Mouse (Mus musculus) kidney, postnatal 0 days (tissue): Measurements from ENCODE around the gene Ip6k3. TPM values are rescaled to one million over a fixed set of nuclear protein-coding genes. Genes with fewer than 3 reads are reported as not detected.

ENCODE experiments used
- ATAC-seq: fragments of 200-750 bp; cut with Nextera tagmentation; replicated peaks from 2 replicates; pipeline ENCODE4 v1.8.0; 2017; ENCODE audit warnings: low read depth, moderate number of reproducible peaks, moderate TSS enrichment, moderate library complexity; ENCODE audit not compliant: low FRiP score
- DNase-seq: peaks from one replicate; pipeline ENCODE4 v3.0.0-alpha.2; 2016; ENCODE audit warnings: low spot score
- H3K27ac ChIP-seq: fragments of 300-500 bp; sonication (generic); 2 replicates; pipeline ENCODE4 v1.5.1; 2014; ENCODE audit warnings: mild to moderate bottlenecking
- H3K27me3 ChIP-seq: fragments of 300-500 bp; sonication (generic); 2 replicates; pipeline ENCODE4 v1.6.1; 2014; ENCODE audit warnings: low read length, mixed read lengths; ENCODE audit not compliant: insufficient read depth
- H3K36me3 ChIP-seq: fragments of 300-500 bp; sonication (generic); 2 replicates; pipeline ENCODE4 v1.6.1; 2014; ENCODE audit warnings: low read length, mixed read lengths; ENCODE audit not compliant: insufficient read depth
- H3K4me1 ChIP-seq: fragments of 300-500 bp; sonication (generic); replicated peaks from 2 replicates; pipeline ENCODE4 v1.6.1; 2014; ENCODE audit warnings: antibody characterized with exemption, low read length, mixed read lengths; ENCODE audit not compliant: insufficient read depth
- H3K4me2 ChIP-seq: fragments of 300-500 bp; sonication (generic); 2 replicates; pipeline ENCODE4 v1.6.1; 2014; ENCODE audit warnings: mild to moderate bottlenecking, low read length, moderate library complexity, mixed read lengths
- H3K4me3 ChIP-seq: fragments of 300-500 bp; sonication (generic); replicated peaks from 2 replicates; pipeline ENCODE4 v1.5.1; 2014; ENCODE audit warnings: low read depth, low read length
- H3K9ac ChIP-seq: fragments of 300-500 bp; sonication (generic); 2 replicates; pipeline ENCODE4 v1.6.1; 2014; ENCODE audit warnings: low read depth, low read length
- H3K9me3 ChIP-seq: fragments of 300-500 bp; sonication (generic); replicated peaks from 2 replicates; pipeline ENCODE4 v1.6.1; 2016; ENCODE audit warnings: low read length, inconsistent platforms, mixed read lengths
- CTCF ChIP-seq: IDR thresholded peaks from 2 replicates; pipeline ENCODE4 v1.5.1; 2016; ENCODE audit warnings: antibody characterized with exemption, low read depth, mild to moderate bottlenecking, moderate library complexity
- WGBS: fragments of 180-500 bp; shearing (Covaris S2); extraction: QIAGEN DNeasy Blood & Tissue Kit; methylation state at CpG from one replicate; pipeline ENCODE4 v1.1.7; 2014; 5-methylcytosine and 5-hydroxymethylcytosine counted together
- polyA plus RNA-seq: library from polyadenylated mRNA; unstranded; fragments of >200 nt; fragmentation: Nextera tagmentation; extraction: Ambion mirVana; gene quantifications from 2 replicates; pipeline ENCODE4 v1.2.1, GENCODE M21; 2015

Gene Ip6k3
- polyA plus RNA-seq, result 0.18 and 0.43 TPM in 2 replicates

- no peak within 1 kb of the TSS for H3K4me3 ChIP-seq
- no peaks in the 10 kb centered on the region for H3K36me3 ChIP-seq
- no peak for ATAC-seq
- no peak for TF ChIP-seq CTCF
- no peaks in the 10 kb centered on the region for H3K27me3 ChIP-seq
- WGBS, result 24% methylated on average over 4 of the region's 4 CpGs
- H3K4me1 ChIP-seq, result no peaks in the 10 kb centered on the region
- H3K27ac ChIP-seq, result no peak within 1 kb of the TSS
- no peak within 1 kb of the TSS for H3K9ac ChIP-seq
- no peaks in the 10 kb centered on the region for H3K9me3 ChIP-seq
- no peak within 1 kb of the TSS for H3K4me2 ChIP-seq
- DNase-seq, result peak; percentile 26
Measured at GRCm38 (mm10) chr17:27167545-27167944, at the start of gene Ip6k3. Ip6k3 (minus strand) TSS chr17:27167795.

- ATAC-seq (peak; percentile 93), DNase-seq (peak; percentile 80)
- H3K27me3 ChIP-seq, result no peaks in the 10 kb centered on the region
- H3K4me3 ChIP-seq, result no peak overlapping the region
- no peaks in the 10 kb centered on the region; the same call in none of the 2 replicates for H3K4me1 ChIP-seq
- WGBS, result 4% methylated on average over 11 of the region's 11 CpGs
- H3K27ac ChIP-seq, result peak overlapping the region; percentile 73
- H3K9ac ChIP-seq, result 0 out of 2 replicates have a peak overlapping the region, but pooled peaks have one; percentile 28
- H3K9me3 ChIP-seq, result no peaks in the 10 kb centered on the region
- H3K4me2 ChIP-seq, result 0 out of 2 replicates have a peak overlapping the region, but pooled peaks have one; percentile 7
- peak; percentile 71 for TF ChIP-seq CTCF
- no peaks in the 10 kb centered on the region for H3K36me3 ChIP-seq
Measured at GRCm38 (mm10) chr17:27212768-27213525, 45.4 kb upstream of the Ip6k3 start.

GRCm38 (mm10) chr17:27212006-27212405 is 44.4 kb upstream of the Ip6k3 start:
- Histone ChIP-seq H3K27me3 (no peaks in the 10 kb centered on the region), H3K4me2 (0 out of 2 replicates have a peak overlapping the region, but pooled peaks have one; percentile 7), H3K4me3 (no peak overlapping the region), H3K9me3 (no peaks in the 10 kb centered on the region), H3K27ac (peak overlapping the region; percentile 73), H3K9ac (0 out of 2 replicates have a peak overlapping the region, but pooled peaks have one; percentile 28), H3K36me3 (no peaks in the 10 kb centered on the region), H3K4me1 (peaks cover 7% of the 10 kb centered on the region)
- no peak for TF ChIP-seq CTCF
- ATAC-seq (no peak; the same call in 1 of the 2 replicates), DNase-seq (peak; percentile 12)
- 22% methylated on average over 6 of the region's 6 CpGs for WGBS

- DNase-seq, result peak; percentile 65
- ATAC-seq, result no peak; the same call in 1 of the 2 replicates
- Histone ChIP-seq H3K27me3 (no peaks in the 10 kb centered on the region), H3K4me2 (no peak overlapping the region), H3K9me3 (no peaks in the 10 kb centered on the region), H3K4me1 (peaks cover 11% of the 10 kb centered on the region), H3K27ac (no peak overlapping the region), H3K4me3 (no peak overlapping the region), H3K9ac (no peak overlapping the region), H3K36me3 (no peaks in the 10 kb centered on the region)
- TF ChIP-seq CTCF, result no peak; the same call in 1 of the 2 replicates
- WGBS, result 15% methylated on average over 11 of the region's 11 CpGs
Measured at GRCm38 (mm10) chr17:27207113-27207707, 39.6 kb upstream of the Ip6k3 start.

GRCm38 (mm10) chr17:27204075-27204909 is 36.7 kb upstream of the Ip6k3 start, which contains the start of gene Lemd2:
Lemd2 (minus strand) TSS chr17:27204469.
- Histone ChIP-seq H3K27me3 (no peaks in the 10 kb centered on the region), H3K9ac (peak within 1 kb of the TSS; percentile 95), H3K9me3 (no peaks in the 10 kb centered on the region), H3K27ac (peak within 1 kb of the TSS; percentile 96), H3K4me3 (peak within 1 kb of the TSS; percentile 77), H3K4me1 (peaks cover 17% of the 10 kb centered on the region), H3K36me3 (peaks cover 12% of the 10 kb centered on the region; the same call in 1 of the 2 replicates), H3K4me2 (peak within 1 kb of the TSS; percentile 68)
- WGBS, result 4% methylated on average over 81 of the region's 97 CpGs
- peak; percentile 96 for DNase-seq
- peak; percentile 91 for ATAC-seq
- TF ChIP-seq CTCF, result no peak
